Mouse (Mus musculus) limb, embryonic 12.5 days (tissue): ENCODE measurements around the gene Rab5b. TPM values are rescaled to one million over a fixed set of nuclear protein-coding genes. Genes with fewer than 3 reads are reported as not detected.
"Not testable (repeated sequence)": the region's sequence is repeated elsewhere in the genome, so short reads cannot be mapped to it uniquely, and the experiment has no call there.

Experiments
- ATAC-seq: fragments of 200-750 bp; cut with Nextera tagmentation; 2 replicates; pipeline ENCODE4 v1.8.0; 2017; ENCODE audit warnings: low read depth, moderate TSS enrichment; ENCODE audit not compliant: insufficient number of reproducible peaks, insufficient read depth, low FRiP score, low TSS enrichment
- H3K27ac ChIP-seq: fragments of 300-500 bp; sonication (generic); 2 replicates; pipeline ENCODE4 v1.5.1; 2016; ENCODE audit warnings: mild to moderate bottlenecking, moderate library complexity
- H3K27me3 ChIP-seq: fragments of 300-500 bp; sonication (generic); 2 replicates; pipeline ENCODE4 v1.6.1; 2016; ENCODE audit warnings: mild to moderate bottlenecking, moderate library complexity
- H3K36me3 ChIP-seq: fragments of 300-500 bp; sonication (generic); 2 replicates; pipeline ENCODE4 v1.6.1; 2016; ENCODE audit warnings: mild to moderate bottlenecking, moderate library complexity
- H3K4me1 ChIP-seq: fragments of 300-500 bp; sonication (generic); replicated peaks from 2 replicates; pipeline ENCODE4 v1.6.1; 2016
- H3K4me2 ChIP-seq: fragments of 300-500 bp; sonication (generic); 2 replicates; pipeline ENCODE4 v1.6.1; 2016; ENCODE audit warnings: mild to moderate bottlenecking, moderate library complexity
- H3K4me3 ChIP-seq: fragments of 300-500 bp; sonication (generic); replicated peaks from 2 replicates; pipeline ENCODE4 v1.5.1; 2016; ENCODE audit warnings: mild to moderate bottlenecking
- H3K9ac ChIP-seq: fragments of 300-500 bp; sonication (generic); replicated peaks from 2 replicates; pipeline ENCODE4 v1.6.1; 2016; ENCODE audit warnings: mild to moderate bottlenecking, moderate library complexity
- H3K9me3 ChIP-seq: fragments of 300-500 bp; sonication (generic); 2 replicates; pipeline ENCODE4 v1.6.1; 2016; ENCODE audit warnings: mild to moderate bottlenecking, moderate library complexity
- WGBS: fragments of 180-500 bp; shearing (Covaris S2); methylation state at CpG from one replicate; pipeline ENCODE4 v1.1.7; 2016; 5-methylcytosine and 5-hydroxymethylcytosine counted together
- polyA plus RNA-seq: library from polyadenylated mRNA; unstranded; fragments of >200 nt; fragmentation: Nextera tagmentation; extraction: Ambion mirVana; gene quantifications from 2 replicates; pipeline ENCODE4 v1.2.1, GENCODE M21; 2016

Gene Rab5b
- polyA plus RNA-seq, 1 experiment from 2014 or later = 72.7 TPM

DNA sequence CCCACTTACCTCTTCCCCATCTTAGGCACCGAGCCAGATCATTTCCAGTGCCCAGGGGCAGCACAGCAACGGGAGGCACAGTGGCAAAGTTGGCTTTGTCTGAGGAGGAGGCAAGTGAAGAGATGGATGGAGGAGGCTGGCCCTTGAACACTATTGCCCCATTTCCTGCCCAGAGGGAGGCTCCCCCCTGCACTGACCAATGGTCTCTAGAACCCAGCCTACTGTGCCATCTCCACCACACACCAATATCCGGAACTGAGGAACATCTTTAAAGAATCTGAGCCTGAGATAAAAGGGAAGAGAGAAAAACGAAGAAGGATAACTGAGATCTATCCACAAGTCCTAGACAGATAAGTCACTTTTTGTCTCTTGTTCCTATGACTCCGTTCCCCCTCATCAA is 32.0 kb upstream of the Rab5b start:
- WGBS = 79% methylated on average over 5 of the region's 5 CpGs
- H3K27ac ChIP-seq = no peak overlapping the region
- H3K4me3 ChIP-seq = no peak overlapping the region
- no peak overlapping the region for H3K9ac ChIP-seq
- H3K36me3 ChIP-seq = peaks cover 7% of the 10 kb centered on the region; the same call in 1 of the 2 replicates
- no peaks in the 10 kb centered on the region for H3K27me3 ChIP-seq
- no peak for ATAC-seq
- no peaks in the 10 kb centered on the region for H3K4me1 ChIP-seq
- H3K9me3 ChIP-seq = no peaks in the 10 kb centered on the region
- no peak overlapping the region for H3K4me2 ChIP-seq

DNA sequence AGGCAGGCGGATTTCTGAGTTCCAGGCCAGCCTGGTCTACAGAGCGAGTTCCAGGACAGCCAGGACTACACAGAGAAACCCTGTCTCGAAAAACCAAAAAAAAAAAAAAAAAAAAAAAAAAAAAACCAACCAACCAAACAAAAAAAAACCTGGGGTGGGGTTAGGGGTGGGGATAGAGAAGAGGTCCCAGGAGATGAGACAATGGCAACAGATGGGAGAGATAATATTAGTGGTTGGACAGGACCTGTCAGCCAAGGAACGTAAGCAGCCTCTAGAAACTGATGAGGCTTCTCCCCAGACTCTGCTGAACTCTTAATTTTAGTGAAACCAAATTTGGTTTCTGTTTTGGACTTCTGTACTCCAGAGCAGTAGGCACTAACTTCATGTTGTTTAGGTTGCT is 29.4 kb upstream of the Rab5b start:
- not testable (repeated sequence) for H3K4me2 ChIP-seq, ATAC-seq, H3K9me3 ChIP-seq, H3K9ac ChIP-seq, H3K4me3 ChIP-seq, H3K27me3 ChIP-seq, H3K4me1 ChIP-seq, H3K36me3 ChIP-seq, H3K27ac ChIP-seq
- 83% methylated on average over 4 of the region's 4 CpGs for WGBS

DNA sequence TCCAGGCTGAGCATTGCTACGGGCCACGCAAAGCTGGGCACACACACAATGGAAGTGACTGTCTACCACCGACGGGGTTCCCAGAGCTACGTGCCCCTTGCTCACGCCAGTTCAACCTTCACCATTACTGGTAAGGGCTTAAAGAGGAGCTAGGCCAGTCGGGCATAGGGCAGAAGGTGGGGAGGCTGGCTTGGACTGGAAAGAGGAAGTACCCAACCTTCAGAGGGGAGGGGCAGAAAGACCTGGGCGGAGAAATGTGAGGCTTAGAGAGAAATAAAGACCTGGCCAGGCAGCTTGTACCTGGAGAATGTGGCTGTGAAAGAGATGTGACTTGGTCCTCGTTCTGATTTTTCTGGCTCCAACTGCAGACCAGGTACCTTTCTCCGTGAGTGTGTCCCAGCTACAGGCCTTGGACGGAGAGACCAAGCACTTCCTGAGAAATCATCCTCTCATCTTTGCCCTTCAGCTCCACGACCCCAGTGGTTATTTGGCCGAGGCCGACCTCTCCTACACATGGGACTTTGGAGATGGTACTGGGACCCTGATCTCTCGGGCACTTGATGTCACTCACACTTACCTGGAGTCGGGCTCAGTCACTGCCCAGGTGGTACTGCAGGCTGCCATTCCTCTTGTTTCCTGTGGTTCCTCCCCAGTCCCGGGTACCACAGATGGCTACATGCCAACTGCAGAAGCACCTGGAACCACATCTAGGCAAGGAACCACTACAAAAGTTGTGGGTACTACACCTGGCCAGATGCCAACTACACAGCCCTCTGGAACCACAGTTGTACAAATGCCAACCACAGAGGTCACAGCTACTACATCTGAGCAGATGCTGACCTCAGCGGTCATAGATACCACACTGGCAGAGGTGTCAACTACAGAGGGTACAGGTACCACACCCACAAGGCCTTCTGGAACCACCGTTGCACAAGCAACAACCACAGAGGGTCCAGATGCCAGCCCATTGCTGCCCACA is 19.8 kb upstream of the Rab5b start:
- WGBS = 86% methylated on average over 19 of the region's 19 CpGs
- Histone ChIP-seq H3K9me3 (no peaks in the 10 kb centered on the region), H3K36me3 (no peaks in the 10 kb centered on the region), H3K27me3 (0 out of 2 replicates have a peak, but pooled peaks cover 3% of the 10 kb centered on the region), H3K4me3 (no peak overlapping the region), H3K27ac (no peak overlapping the region), H3K4me2 (no peak overlapping the region), H3K4me1 (no peaks in the 10 kb centered on the region), H3K9ac (no peak overlapping the region)
- ATAC-seq = no peak

DNA sequence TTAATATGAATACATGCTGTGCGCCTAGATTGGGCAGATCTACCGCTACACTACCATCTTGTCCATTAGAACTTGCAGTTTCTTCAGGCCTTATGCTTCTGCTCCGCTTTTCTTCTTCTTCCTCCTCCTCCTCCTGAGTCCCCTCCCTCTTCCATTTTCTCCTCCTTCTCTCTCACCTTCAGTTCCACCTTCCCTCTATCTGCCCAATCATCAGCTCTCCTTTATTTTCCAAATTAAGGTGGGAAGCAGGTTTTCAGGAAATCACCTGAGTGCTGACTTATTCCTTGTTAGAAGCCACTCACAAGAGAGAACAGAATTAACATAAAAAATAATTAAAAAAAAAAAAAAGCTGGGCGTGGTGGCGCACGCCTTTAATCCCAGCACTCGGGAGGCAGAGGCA is 15.3 kb upstream of the Rab5b start:
- not testable (repeated sequence) for H3K4me3 ChIP-seq, H3K9me3 ChIP-seq, ATAC-seq, H3K4me1 ChIP-seq, H3K27ac ChIP-seq, H3K4me2 ChIP-seq, H3K9ac ChIP-seq, H3K27me3 ChIP-seq, H3K36me3 ChIP-seq
- 89% methylated on average over 7 of the region's 7 CpGs for WGBS

DNA sequence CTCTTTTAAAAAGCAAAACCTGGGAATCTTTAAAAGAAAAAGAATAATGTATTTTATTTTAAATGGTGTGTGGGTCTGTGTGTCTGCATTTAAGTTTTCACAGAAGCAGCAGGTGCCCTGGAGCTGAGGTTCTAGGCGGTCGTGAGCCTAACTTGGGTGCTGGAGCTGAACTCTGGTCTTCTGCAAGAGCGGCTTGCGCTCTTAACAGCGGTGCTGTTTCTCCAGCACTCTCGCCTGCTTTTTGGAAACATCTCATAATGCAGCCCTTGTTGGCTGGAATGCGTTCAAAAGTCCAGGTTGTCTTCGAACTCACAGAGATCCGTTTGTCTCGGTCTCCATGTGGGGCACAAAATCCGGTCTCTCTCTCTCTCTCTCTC is 9.2 kb upstream of the Rab5b start:
- H3K4me3 ChIP-seq = peak overlapping the region; percentile 77
- H3K36me3 ChIP-seq = peaks cover 33% of the 10 kb centered on the region
- WGBS = 11% methylated on average over 11 of the region's 11 CpGs
- H3K4me2 ChIP-seq = peak overlapping the region; percentile 87
- H3K27me3 ChIP-seq = no peaks in the 10 kb centered on the region
- H3K9ac ChIP-seq = peak overlapping the region; percentile 79
- peaks cover 22% of the 10 kb centered on the region for H3K4me1 ChIP-seq
- 0 out of 2 replicates have a peak, but pooled peaks have one; percentile 26 for ATAC-seq
- H3K27ac ChIP-seq = peak overlapping the region; percentile 97
- H3K9me3 ChIP-seq = no peaks in the 10 kb centered on the region

DNA sequence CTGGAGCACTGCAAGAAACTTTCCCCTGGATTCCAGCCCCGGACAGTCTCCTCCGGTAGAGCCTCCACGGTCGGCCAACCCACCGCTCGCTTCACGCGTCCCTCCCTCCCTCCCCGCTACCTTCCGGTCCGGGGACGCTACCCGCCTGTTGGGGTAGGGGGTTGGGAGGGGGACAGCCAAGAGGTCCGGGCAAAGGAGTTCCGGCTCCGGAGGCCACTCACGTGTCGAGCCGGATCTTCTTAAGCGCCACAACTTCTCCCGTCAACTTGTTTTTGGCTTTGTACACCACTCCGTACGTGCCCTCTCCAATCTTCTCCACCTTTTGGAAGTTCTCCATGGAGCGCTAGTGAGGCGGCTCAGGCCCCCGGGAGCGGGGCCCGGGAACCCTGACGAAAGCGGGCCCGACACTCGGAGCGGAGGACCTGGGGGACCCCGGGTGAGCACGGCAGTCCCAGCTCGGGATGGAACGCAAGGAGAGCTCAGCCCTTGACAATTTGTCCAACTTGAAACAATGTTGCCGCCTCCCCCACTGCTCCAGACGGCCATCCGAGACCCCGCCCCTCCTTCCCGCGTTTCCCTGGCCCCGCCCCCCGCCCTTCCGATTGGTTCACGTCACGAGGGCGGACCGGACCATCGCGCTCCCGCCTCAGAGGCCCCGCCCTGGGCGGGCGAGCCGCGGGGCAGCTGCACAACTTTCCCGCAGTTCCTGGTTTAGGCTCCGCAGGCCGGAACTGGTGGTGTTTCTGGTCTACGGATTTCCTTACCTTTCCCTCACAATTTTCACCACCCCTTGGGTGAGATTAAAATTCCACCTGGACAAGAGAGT is 8.6 kb upstream of the Rab5b start, which contains the start of gene Cdk2:
Gene Cdk2, minus strand, starts transcription at position 541 of the 826 bp plus-strand sequence.
- Histone ChIP-seq H3K27me3 (no peaks in the 10 kb centered on the region), H3K4me1 (peaks cover 22% of the 10 kb centered on the region), H3K9me3 (no peaks in the 10 kb centered on the region), H3K27ac (peak within 1 kb of the TSS; percentile 97), H3K9ac (peak within 1 kb of the TSS; percentile 79), H3K36me3 (peaks cover 39% of the 10 kb centered on the region), H3K4me3 (peak within 1 kb of the TSS; percentile 77), H3K4me2 (peak within 1 kb of the TSS; percentile 87)
- under 1% methylated on average over 59 of the region's 62 CpGs for WGBS
- ATAC-seq = peak; percentile 84

DNA sequence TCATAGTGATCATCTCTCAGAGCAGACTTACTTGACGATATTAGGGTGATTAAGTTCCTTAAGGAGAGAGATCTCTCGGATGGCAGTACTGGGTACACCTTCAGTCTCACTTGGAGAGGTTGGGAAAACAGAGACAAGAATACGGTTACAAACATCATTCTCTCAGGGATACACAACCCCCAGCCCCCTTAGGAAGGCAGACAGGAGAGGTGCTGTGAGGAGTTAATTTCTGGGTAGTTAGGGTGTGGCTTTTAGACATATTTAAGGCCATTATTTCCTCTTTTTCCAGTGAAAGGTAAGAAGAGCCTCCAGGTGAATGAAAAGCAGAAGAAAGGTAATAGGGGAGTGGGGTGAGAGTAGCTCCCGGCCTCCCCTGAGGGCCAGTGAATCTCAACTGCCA is 7.8 kb upstream of the Rab5b start, which contains the start of gene Pmel:
Gene Pmel, plus strand, starts transcription at position 301 of the 400 bp plus-strand sequence.
- peaks cover 22% of the 10 kb centered on the region for H3K4me1 ChIP-seq
- ATAC-seq = no peak
- 14% methylated on average over 4 of the region's 4 CpGs for WGBS

DNA sequence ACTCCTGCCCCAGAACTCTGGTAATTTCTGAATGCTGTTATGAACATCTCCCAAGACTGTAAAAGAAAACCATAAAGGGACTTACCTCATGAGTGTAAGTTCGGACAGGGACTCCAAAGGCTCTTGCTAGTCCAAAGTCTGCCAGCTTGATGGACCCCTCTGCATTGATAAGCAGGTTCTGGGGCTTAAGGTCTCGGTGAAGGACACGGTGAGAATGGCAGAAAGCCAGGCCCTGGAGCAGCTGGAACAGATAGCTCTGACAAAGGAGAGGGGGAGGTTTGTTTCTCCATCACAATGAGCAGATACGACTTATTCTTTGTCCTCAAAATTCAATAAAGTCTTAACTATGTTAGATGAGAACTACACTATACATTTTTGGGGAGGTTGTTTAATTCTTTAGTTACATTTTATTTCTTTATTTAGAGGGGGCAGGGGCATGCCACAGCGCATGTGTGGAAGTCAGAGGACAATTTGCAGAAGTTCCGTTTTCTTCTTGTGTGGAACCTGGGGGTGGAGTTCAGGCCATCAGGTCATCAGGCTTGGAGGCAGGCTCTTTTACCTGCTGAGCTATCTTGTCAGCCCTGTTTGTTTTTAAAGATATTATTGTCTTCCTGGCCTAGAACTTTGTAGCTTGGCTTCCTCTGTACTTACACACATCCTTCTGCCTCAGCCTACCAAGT is 6.4 kb upstream of the Rab5b start:
- Histone ChIP-seq H3K27me3 (no peaks in the 10 kb centered on the region), H3K36me3 (peaks cover 57% of the 10 kb centered on the region)

More for the DNA sequence above, 7.8 kb upstream of the Rab5b start, which contains the start of gene Pmel:
- H3K4me3 ChIP-seq = peak within 1 kb of the TSS; percentile 77
- peak within 1 kb of the TSS; percentile 97 for H3K27ac ChIP-seq
- H3K4me2 ChIP-seq = peak within 1 kb of the TSS; percentile 87
- no peaks in the 10 kb centered on the region for H3K9me3 ChIP-seq
- no peaks in the 10 kb centered on the region for H3K27me3 ChIP-seq
- H3K9ac ChIP-seq = peak within 1 kb of the TSS; percentile 79
- peaks cover 47% of the 10 kb centered on the region for H3K36me3 ChIP-seq

DNA sequence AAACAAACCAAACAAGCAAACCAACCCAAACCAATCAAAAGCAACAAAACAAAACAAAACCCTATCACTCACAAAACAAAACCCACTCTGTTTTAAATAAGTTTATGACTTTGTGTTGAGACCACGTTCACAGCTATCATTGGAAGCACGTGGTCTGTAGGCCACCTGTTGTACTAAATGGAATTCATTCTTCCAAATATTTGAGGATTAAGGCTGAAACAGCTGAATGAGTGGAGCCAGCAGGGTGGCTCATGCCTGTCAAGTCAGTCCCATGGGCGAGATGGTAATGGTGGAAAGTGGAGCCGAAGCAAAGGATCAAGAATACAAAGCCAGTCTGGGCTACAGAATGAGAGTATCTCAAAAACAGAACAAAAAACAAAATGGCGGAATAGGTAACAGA is 4.6 kb upstream of the Rab5b start:
- 87% methylated on average over 5 of the region's 5 CpGs for WGBS
- no peak overlapping the region for H3K4me3 ChIP-seq
- H3K4me2 ChIP-seq = no peak overlapping the region
- H3K36me3 ChIP-seq = peaks cover 57% of the 10 kb centered on the region
- no peaks in the 10 kb centered on the region for H3K9me3 ChIP-seq
- H3K4me1 ChIP-seq = peaks cover 22% of the 10 kb centered on the region
- no peaks in the 10 kb centered on the region for H3K27me3 ChIP-seq
- no peak for ATAC-seq
- no peak overlapping the region for H3K9ac ChIP-seq
- H3K27ac ChIP-seq = no peak overlapping the region

More for the DNA sequence above, 6.4 kb upstream of the Rab5b start:
- Histone ChIP-seq H3K4me3 (no peak overlapping the region), H3K9ac (no peak overlapping the region), H3K4me2 (no peak overlapping the region), H3K27ac (no peak overlapping the region), H3K9me3 (no peaks in the 10 kb centered on the region), H3K4me1 (peaks cover 22% of the 10 kb centered on the region)
- ATAC-seq = no peak
- 88% methylated on average over 6 of the region's 6 CpGs for WGBS

DNA sequence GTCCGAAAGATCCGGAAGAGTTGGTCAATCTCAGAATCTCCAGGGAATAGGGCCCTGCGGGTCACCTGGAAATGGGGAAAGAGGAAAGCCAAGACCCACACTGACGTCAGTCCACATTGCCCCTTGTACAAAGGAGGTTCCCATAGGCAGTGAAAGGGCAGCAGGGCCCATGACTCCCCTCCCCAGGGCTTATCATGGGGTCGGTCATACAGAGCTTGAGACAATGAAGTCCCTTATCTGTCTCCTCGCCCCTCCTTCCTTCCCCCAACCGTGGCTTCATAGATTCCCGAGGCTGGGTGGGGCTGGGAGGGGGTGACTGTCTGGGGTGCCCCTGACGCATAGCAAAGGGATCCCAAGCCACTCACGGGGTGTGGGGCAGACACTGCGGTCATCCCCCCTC is 3.5 kb upstream of the Rab5b start:
- H3K4me2 ChIP-seq = no peak overlapping the region
- ATAC-seq = no peak
- no peaks in the 10 kb centered on the region for H3K9me3 ChIP-seq
- H3K27ac ChIP-seq = no peak overlapping the region
- H3K4me3 ChIP-seq = no peak overlapping the region
- H3K36me3 ChIP-seq = peaks cover 57% of the 10 kb centered on the region
- H3K9ac ChIP-seq = no peak overlapping the region
- 88% methylated on average over 11 of the region's 11 CpGs for WGBS
- H3K4me1 ChIP-seq = peaks cover 20% of the 10 kb centered on the region
- no peaks in the 10 kb centered on the region for H3K27me3 ChIP-seq
